Mouse (Mus musculus) 3134 (cell line): ENCODE measurements around the gene Fezf2.

Source experiments
- DNase-seq: peaks from one replicate; pipeline ENCODE4 v3.0.0-alpha.2; 2011; ENCODE audit warnings: low spot score; ENCODE audit not compliant: insufficient read length; ENCODE audit errors: extremely low read depth

The Fezf2 gene

GRCm38 (mm10) chr14:12348089-12348488, at the start of gene Fezf2:
TSS of gene Fezf2 (minus strand) at chr14:12348189.
- no peak for DNase-seq

- DNase-seq: no peak
Observed at GRCm38 (mm10) chr14:12397561-12397960, 49.6 kb upstream of the Fezf2 start.

- DNase-seq: no peak
Observed at GRCm38 (mm10) chr14:12394318-12394717, 46.3 kb upstream of the Fezf2 start.

- DNase-seq: no peak
Observed at GRCm38 (mm10) chr14:12393271-12393861, 45.4 kb upstream of the Fezf2 start.

GRCm38 (mm10) chr14:12391167-12391566, 43.2 kb upstream of the Fezf2 start:
- DNase-seq: no peak

GRCm38 (mm10) chr14:12388806-12389436, 40.9 kb upstream of the Fezf2 start:
- no peak for DNase-seq

- no peak for DNase-seq
Observed at GRCm38 (mm10) chr14:12388192-12388795, 40.3 kb upstream of the Fezf2 start.

GRCm38 (mm10) chr14:12387176-12387575, 39.2 kb upstream of the Fezf2 start:
- DNase-seq: no peak

GRCm38 (mm10) chr14:12377883-12378282, 29.9 kb upstream of the Fezf2 start:
- no peak for DNase-seq

GRCm38 (mm10) chr14:12377289-12377688, 29.3 kb upstream of the Fezf2 start:
- DNase-seq: no peak

- no peak for DNase-seq
Observed at GRCm38 (mm10) chr14:12375451-12375850, 27.5 kb upstream of the Fezf2 start.

GRCm38 (mm10) chr14:12350271-12350916, 2.4 kb upstream of the Fezf2 start:
- no peak for DNase-seq

- no peak for DNase-seq
Observed at GRCm38 (mm10) chr14:12349334-12350090, 1.5 kb upstream of the Fezf2 start.

- no peak for DNase-seq
Observed at GRCm38 (mm10) chr14:12346865-12347600, 956 bp downstream of the Fezf2 start.

GRCm38 (mm10) chr14:12346011-12346864, 1.8 kb downstream of the Fezf2 start:
- DNase-seq: no peak

GRCm38 (mm10) chr14:12345241-12345921, 2.6 kb downstream of the Fezf2 start:
- no peak for DNase-seq

- no peak for DNase-seq
Observed at GRCm38 (mm10) chr14:12344746-12345240, 3.2 kb downstream of the Fezf2 start.

GRCm38 (mm10) chr14:12344061-12344745, 3.8 kb downstream of the Fezf2 start:
- no peak for DNase-seq
